Mouse (Mus musculus) bone marrow macrophage, adult 2 months (primary cell): ENCODE measurements around the gene Iqce.

ENCODE experiments used
- CTCF ChIP-seq: IDR thresholded peaks from 2 replicates; pipeline ENCODE4 v1.5.1; 2012; ENCODE audit warnings: low read depth, mild to moderate bottlenecking, low read length, moderate library complexity
- POLR2A ChIP-seq: IDR thresholded peaks from 2 replicates; pipeline ENCODE4 v1.6.1; 2012; ENCODE audit warnings: mild to moderate bottlenecking, low read depth, low read length, borderline replicate concordance

GRCm38 (mm10) chr5:140639871-140640270 is 62.3 kb downstream of the Iqce start:
- TF ChIP-seq CTCF (no peak), POLR2A (no peak)
